Mouse (Mus musculus): ENCODE data around the gene Gzma. TPM values are rescaled to one million over a fixed set of nuclear protein-coding genes. Genes with fewer than 3 reads are reported as not detected.

Gene Gzma
- polyA plus RNA-seq, 1 experiment from 2014 or later: not detected

DNA sequence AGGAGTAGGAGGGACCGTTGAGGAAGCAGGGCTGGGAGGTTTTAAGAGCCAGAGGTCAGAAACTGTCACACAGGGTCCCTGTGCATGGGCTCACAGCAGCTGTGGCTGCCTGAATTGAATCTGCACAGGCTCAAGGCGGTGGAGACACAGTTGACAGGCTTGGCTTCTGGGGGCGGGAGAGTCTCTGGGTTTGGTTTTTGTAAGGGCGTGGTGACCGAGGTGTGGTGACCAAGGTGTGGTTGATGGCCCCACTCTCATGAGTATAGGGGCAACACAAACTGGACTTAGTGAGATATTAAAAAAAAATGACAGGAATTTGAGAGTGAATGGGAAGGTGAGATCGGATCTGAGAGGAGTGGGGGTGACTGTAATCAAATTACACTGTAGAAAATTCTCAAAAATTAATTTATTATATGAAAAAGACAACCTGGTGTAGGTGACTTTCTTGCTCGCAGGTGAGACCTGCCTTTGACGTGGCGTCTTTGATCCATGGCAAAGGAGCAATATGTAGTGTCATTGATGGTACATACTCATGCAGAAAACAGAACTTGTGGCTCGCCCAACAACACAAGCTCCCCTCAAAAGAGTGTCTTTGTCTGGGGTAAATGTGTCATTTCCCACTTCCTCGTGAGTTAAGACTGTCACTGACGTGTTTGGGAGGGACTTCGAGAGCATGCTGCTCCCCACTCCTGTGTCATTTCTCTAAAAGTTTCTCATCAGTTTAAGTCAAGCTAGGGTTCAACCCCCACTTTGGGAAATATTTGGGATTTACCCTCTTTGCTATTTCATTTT is 13.4 kb downstream of the Gzma start:
- H3K4me1 ChIP-seq: no peaks in the 10 kb centered on the region
- no peak overlapping the region for H3K4me3 ChIP-seq (replicated peaks)
- WGBS: 87% methylated on average over 13 of the region's 13 CpGs
- H3K9ac ChIP-seq (replicated peaks): no peak overlapping the region
- H3K36me3 ChIP-seq: no peaks in the 10 kb centered on the region
- ATAC-seq (ENCODE audit: low FRiP score): no peak
- H3K27ac ChIP-seq (replicated peaks): no peak overlapping the region
- no peaks in the 10 kb centered on the region for H3K27me3 ChIP-seq (replicated peaks)
- no peaks in the 10 kb centered on the region for H3K9me3 ChIP-seq (replicated peaks)
- H3K4me2 ChIP-seq: no peak overlapping the region

DNA sequence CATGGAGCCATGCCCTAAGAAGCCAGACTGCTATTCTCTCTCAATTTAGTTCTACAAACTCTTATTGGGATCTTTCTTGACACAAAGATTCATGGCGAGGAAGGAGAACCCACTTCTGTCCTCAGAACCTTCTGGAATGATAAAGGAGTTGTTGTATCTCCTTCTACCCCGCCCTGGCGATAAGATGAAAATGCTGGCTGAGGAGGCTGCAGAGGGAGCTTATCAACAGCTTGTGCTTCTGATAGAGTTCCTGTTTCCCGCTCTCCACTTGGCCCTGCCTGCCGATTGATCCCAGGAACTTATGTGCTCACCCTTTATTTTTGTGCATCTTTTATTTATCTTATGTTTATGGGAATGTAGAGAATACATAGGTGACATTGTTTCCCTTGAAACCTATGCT is 16.0 kb downstream of the Gzma start:
- H3K27ac ChIP-seq (replicated peaks): no peak overlapping the region
- no peaks in the 10 kb centered on the region for H3K27me3 ChIP-seq (replicated peaks)
- H3K9me3 ChIP-seq (replicated peaks): no peaks in the 10 kb centered on the region
- no peak overlapping the region for H3K4me2 ChIP-seq
- no peak overlapping the region for H3K4me3 ChIP-seq (replicated peaks)
- no peak overlapping the region for H3K9ac ChIP-seq (replicated peaks)
- no peaks in the 10 kb centered on the region for H3K4me1 ChIP-seq
- no peaks in the 10 kb centered on the region for H3K36me3 ChIP-seq
- no peak for ATAC-seq (ENCODE audit: low FRiP score)
- WGBS: 85% methylated on average over 5 of the region's 5 CpGs

DNA sequence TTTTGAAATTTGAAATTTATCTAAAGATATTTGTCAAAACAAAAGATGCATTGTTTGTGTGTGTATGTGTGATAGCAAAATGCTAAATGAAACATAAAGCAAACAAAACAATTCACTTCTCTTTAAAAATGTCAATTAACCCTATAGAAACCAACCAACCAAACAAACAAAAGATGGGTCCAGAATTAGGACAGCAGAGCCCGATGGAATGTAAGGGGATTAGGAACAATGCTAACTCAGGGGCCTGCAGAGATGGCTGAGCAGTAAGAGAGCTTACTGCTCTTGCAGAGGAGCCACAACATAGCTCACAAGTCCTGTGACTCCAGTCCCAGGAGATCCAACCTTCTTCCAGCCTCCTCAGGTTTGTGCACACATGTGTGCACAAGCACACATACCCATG is 18.7 kb downstream of the Gzma start:
- H3K4me3 ChIP-seq (replicated peaks): no peak overlapping the region
- no peak overlapping the region for H3K9ac ChIP-seq (replicated peaks)
- no peaks in the 10 kb centered on the region for H3K27me3 ChIP-seq (replicated peaks)
- no peaks in the 10 kb centered on the region for H3K36me3 ChIP-seq
- H3K4me2 ChIP-seq: no peak overlapping the region
- no peaks in the 10 kb centered on the region for H3K4me1 ChIP-seq
- 44% methylated on average over 1 of the region's 1 CpGs for WGBS
- H3K27ac ChIP-seq (replicated peaks): no peak overlapping the region
- ATAC-seq (ENCODE audit: low FRiP score): no peak
- no peaks in the 10 kb centered on the region for H3K9me3 ChIP-seq (replicated peaks)

DNA sequence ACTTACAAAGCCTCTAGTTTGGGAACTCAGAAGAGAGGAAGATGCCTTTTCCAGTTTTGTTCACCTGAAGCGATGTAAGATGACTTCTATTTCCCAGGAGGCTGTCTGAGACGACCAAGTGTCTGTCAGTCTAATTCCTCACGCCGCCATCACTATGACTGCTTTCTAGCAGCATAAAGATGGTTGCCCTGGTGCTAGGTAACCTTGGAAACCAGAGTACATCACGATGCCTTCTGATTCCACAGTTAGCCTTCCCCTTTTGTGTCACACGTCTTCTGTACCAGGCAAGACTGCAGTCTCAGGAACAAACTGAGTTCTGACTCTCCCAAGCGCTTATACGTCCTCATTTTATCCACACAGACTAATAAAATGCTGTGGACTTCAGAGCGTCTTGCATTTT is 21.8 kb downstream of the Gzma start:
- no peak overlapping the region for H3K4me3 ChIP-seq (replicated peaks)
- ATAC-seq (ENCODE audit: low FRiP score): no peak
- 54% methylated on average over 9 of the region's 9 CpGs for WGBS
- no peak overlapping the region for H3K27ac ChIP-seq (replicated peaks)
- no peaks in the 10 kb centered on the region for H3K9me3 ChIP-seq (replicated peaks)
- no peaks in the 10 kb centered on the region for H3K27me3 ChIP-seq (replicated peaks)
- H3K4me1 ChIP-seq: no peaks in the 10 kb centered on the region
- no peak overlapping the region for H3K9ac ChIP-seq (replicated peaks)
- no peak overlapping the region for H3K4me2 ChIP-seq
- H3K36me3 ChIP-seq: no peaks in the 10 kb centered on the region

DNA sequence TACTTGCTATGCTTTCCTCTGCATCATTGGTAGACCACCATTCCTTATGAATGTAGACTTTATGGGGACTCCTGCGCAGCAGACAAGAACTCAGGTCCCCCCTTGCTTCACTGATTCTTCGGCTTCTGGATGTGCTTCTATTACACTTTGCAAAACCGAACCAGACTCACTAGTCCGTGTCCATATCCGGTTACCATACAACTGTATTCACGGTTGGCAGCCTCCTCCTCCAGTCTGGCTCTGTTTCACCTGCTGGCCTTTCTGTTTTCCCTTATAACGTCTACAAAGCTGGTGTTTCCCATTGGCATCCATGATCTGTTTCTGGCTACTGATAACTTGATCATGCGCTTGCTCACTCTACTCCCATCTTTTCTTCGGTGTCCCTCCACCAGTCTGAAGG is 36.2 kb downstream of the Gzma start:
- Histone ChIP-seq H3K36me3 (no peaks in the 10 kb centered on the region), H3K9ac (replicated peaks) (no peak overlapping the region), H3K4me2 (no peak overlapping the region), H3K4me3 (replicated peaks) (no peak overlapping the region), H3K9me3 (replicated peaks) (no peaks in the 10 kb centered on the region), H3K4me1 (no peaks in the 10 kb centered on the region), H3K27me3 (replicated peaks) (no peaks in the 10 kb centered on the region), H3K27ac (replicated peaks) (no peak overlapping the region)
- ATAC-seq (ENCODE audit: low FRiP score): no peak
- 91% methylated on average over 9 of the region's 9 CpGs for WGBS

DNA sequence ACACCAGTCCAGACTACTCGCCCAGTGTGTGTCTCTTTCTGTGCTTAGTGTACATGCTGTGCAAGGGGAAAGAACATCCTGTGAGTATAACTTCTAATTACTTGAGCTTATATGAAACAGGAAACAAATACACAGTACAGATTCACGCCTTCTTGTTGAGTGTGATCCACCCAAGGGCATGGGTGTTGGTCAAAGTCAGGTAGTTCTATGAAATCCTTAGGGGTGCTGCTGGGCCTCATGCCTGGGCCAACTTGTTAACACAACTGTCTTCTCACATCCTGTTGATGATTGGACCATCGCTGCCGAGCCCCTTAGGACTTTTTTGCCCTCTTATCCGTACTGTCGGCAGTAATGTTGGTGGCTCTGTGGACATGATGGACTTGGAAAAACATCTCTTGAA is 39.0 kb downstream of the Gzma start:
- no peak overlapping the region for H3K27ac ChIP-seq (replicated peaks)
- ATAC-seq (ENCODE audit: low FRiP score): no peak
- no peaks in the 10 kb centered on the region for H3K36me3 ChIP-seq
- H3K4me3 ChIP-seq (replicated peaks): no peak overlapping the region
- H3K4me2 ChIP-seq: no peak overlapping the region
- 89% methylated on average over 6 of the region's 6 CpGs for WGBS
- no peak overlapping the region for H3K9ac ChIP-seq (replicated peaks)
- no peaks in the 10 kb centered on the region for H3K4me1 ChIP-seq
- no peaks in the 10 kb centered on the region for H3K9me3 ChIP-seq (replicated peaks)
- no peaks in the 10 kb centered on the region for H3K27me3 ChIP-seq (replicated peaks)

DNA sequence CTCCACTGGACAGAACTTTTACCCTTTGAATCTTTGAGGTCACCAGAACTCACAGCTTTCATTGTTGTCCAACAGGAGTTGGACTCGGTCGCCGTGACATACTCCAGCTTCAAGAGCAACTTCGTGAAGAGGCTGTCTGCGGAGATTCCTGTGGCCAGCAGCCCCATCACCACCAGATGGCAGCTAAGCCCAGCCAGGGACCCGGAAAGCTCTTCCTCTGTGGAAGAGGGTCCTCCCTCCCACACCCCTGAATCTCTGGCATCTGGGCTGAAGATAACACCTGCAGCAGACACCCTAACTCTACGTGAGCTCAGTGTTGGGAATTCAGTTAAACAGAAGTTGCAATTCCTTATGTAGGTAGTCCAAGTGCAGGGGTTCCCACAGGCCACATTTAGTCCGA is 45.0 kb downstream of the Gzma start:
- no peak for ATAC-seq (ENCODE audit: low FRiP score)
- H3K27me3 ChIP-seq (replicated peaks): no peaks in the 10 kb centered on the region
- H3K36me3 ChIP-seq: no peaks in the 10 kb centered on the region
- no peak overlapping the region for H3K4me2 ChIP-seq
- 47% methylated on average over 8 of the region's 8 CpGs for WGBS
- no peak overlapping the region for H3K9ac ChIP-seq (replicated peaks)
- no peaks in the 10 kb centered on the region for H3K9me3 ChIP-seq (replicated peaks)
- H3K27ac ChIP-seq (replicated peaks): no peak overlapping the region
- no peaks in the 10 kb centered on the region for H3K4me1 ChIP-seq
- H3K4me3 ChIP-seq (replicated peaks): no peak overlapping the region

DNA sequence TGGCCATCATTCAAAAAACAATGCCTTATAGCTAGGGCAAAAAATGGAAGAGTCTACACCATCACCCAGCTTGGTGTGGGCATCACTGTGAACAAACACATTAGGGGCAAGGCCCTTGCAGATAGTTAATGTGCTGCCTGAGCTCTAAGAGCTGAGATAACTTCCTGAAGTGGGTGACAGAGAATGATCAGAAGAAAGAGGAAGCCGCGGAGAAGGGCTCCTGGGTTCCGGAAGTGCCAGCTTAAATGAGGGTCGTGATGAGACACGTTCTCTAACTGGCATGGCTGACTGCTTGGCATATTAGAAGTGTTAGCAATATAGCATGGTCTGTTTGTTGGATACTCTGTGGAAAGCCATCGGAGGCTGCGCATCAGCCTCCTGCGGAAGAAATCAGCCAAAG is 46.6 kb downstream of the Gzma start:
- Histone ChIP-seq H3K4me3 (replicated peaks) (no peak overlapping the region), H3K27ac (replicated peaks) (no peak overlapping the region), H3K9ac (replicated peaks) (no peak overlapping the region), H3K36me3 (no peaks in the 10 kb centered on the region), H3K4me2 (no peak overlapping the region), H3K9me3 (replicated peaks) (no peaks in the 10 kb centered on the region), H3K27me3 (replicated peaks) (no peaks in the 10 kb centered on the region), H3K4me1 (no peaks in the 10 kb centered on the region)
- WGBS: 98% methylated on average over 8 of the region's 8 CpGs
- no peak for ATAC-seq (ENCODE audit: low FRiP score)

DNA sequence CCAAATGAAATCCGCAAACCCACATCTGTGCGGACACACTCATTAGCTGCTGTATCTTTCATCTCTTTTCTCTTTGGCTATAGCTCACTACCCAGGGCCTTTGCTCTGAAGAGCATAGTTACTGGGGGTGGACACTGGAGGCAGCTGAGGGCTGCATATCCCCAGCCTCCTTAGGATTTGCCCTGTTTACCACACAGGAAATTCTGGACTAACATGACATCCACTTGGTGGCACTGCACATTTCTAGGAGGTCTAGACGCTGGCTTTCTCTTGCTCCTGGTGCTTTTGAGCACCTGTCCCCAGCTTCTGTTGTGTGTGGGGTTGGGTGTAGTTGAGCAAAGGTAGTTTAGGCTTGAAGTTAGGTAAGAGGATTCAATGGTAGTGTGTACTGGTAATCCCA is 53.1 kb downstream of the Gzma start:
- 85% methylated on average over 3 of the region's 3 CpGs for WGBS
- Histone ChIP-seq H3K4me3 (replicated peaks) (no peak overlapping the region), H3K36me3 (no peaks in the 10 kb centered on the region), H3K27ac (replicated peaks) (no peak overlapping the region), H3K4me2 (no peak overlapping the region), H3K27me3 (replicated peaks) (peaks cover 3% of the 10 kb centered on the region; the same call in 1 of the 2 replicates), H3K4me1 (peaks cover 8% of the 10 kb centered on the region; the same call in 1 of the 2 replicates), H3K9ac (replicated peaks) (no peak overlapping the region), H3K9me3 (replicated peaks) (no peaks in the 10 kb centered on the region)
- no peak for ATAC-seq (ENCODE audit: low FRiP score)

DNA sequence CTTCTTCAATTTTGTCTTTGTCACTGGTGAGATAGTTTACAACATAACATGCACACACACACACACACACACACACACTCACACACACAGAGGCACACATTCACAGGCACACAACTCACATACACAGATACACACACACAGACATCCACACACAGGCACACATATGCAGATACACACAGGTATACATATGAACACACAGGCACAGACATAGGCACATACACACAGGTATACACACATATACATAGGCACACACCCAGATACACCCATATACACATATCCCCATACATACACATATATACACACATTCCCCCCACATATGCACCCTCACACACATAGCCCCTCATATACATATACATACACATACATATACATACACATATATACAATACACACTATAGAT is 53.8 kb downstream of the Gzma start:
- Histone ChIP-seq H3K36me3 (no peaks in the 10 kb centered on the region), H3K9ac (replicated peaks) (no peak overlapping the region), H3K9me3 (replicated peaks) (no peaks in the 10 kb centered on the region), H3K27ac (replicated peaks) (no peak overlapping the region), H3K4me2 (peak overlapping the region; percentile 80; the same call in 1 of the 2 replicates), H3K27me3 (replicated peaks) (peaks cover 3% of the 10 kb centered on the region; the same call in 1 of the 2 replicates), H3K4me1 (peaks cover 8% of the 10 kb centered on the region; the same call in 1 of the 2 replicates), H3K4me3 (replicated peaks) (no peak overlapping the region)
- ATAC-seq (ENCODE audit: low FRiP score): peak; percentile 56; the same call in 1 of the 2 replicates

DNA sequence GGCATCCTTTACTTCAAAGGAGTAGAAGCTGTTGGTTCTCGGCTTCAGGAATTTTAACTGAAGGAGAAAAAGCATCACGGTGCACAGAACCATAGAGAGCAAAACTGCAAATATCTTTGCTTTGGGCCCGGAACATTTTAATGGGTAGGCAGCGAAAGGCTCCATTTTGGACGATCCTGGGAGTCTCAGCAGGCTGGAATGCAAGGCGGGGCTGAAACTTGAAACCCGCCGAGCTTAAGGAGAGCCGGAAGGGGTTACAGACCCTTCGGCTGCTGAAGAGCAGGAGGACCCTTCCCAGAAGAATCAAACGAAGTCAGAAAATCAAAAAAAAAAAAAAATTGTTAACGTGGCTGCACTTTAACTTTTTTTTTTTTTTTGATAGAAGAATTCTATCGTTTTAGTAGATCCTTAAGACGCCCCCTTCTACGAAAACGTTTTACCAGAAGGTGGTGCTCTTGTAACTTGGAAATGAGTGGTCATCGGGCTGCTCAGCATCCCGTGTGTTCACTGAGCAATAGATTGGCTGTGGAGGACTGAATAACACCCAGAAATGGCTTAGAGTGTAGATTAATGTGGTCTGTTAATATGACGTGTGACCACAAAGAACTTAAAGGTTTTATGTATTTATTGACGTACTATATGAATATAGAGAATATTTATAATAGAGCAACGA is 54.4 kb downstream of the Gzma start, which contains the start of gene Gpx8:
Gpx8 (minus strand) TSS at position 200 of the 673 bp plus-strand sequence.
- H3K27me3 ChIP-seq (replicated peaks): peaks cover 3% of the 10 kb centered on the region; the same call in 1 of the 2 replicates
- H3K4me3 ChIP-seq (replicated peaks): peak within 1 kb of the TSS; percentile 50
- H3K9me3 ChIP-seq (replicated peaks): no peaks in the 10 kb centered on the region
- no peaks in the 10 kb centered on the region for H3K36me3 ChIP-seq
- WGBS: 6% methylated on average over 21 of the region's 21 CpGs
- ATAC-seq (ENCODE audit: low FRiP score): peak; percentile 86
- peak within 1 kb of the TSS; percentile 48 for H3K9ac ChIP-seq (replicated peaks)
- H3K4me1 ChIP-seq: peaks cover 8% of the 10 kb centered on the region; the same call in 1 of the 2 replicates
- H3K27ac ChIP-seq (replicated peaks): peak within 1 kb of the TSS; percentile 37; the same call in 1 of the 2 replicates
- peak within 1 kb of the TSS; percentile 80 for H3K4me2 ChIP-seq

All from neural tube, embryonic 15.5 days (tissue).